Mouse (Mus musculus) heart, embryonic 11.5 days (tissue): ENCODE results near the gene Mif4gd. TPM values are rescaled to one million over a fixed set of nuclear protein-coding genes. Genes with fewer than 3 reads are reported as not detected.

Source experiments
- ATAC-seq: fragments of 200-750 bp; cut with Nextera tagmentation; replicated peaks from 2 replicates; pipeline ENCODE4 v1.8.0; 2017; ENCODE audit warnings: moderate library complexity; ENCODE audit not compliant: insufficient number of reproducible peaks, low FRiP score, low TSS enrichment
- H3K27ac ChIP-seq: fragments of 300-500 bp; sonication (generic); 2 replicates; pipeline ENCODE4 v1.5.1; 2014; ENCODE audit warnings: mild to moderate bottlenecking, low read depth, low read length
- H3K27me3 ChIP-seq: fragments of 300-500 bp; sonication (generic); 2 replicates; pipeline ENCODE4 v1.6.1; 2014; ENCODE audit warnings: mild to moderate bottlenecking, low read length, mixed read lengths; ENCODE audit not compliant: control insufficient read depth, insufficient read depth
- H3K36me3 ChIP-seq: fragments of 300-500 bp; sonication (generic); 2 replicates; pipeline ENCODE4 v1.6.1; 2014; ENCODE audit warnings: mild to moderate bottlenecking, low read length, moderate library complexity, mixed read lengths; ENCODE audit not compliant: control insufficient read depth, insufficient read depth
- H3K4me1 ChIP-seq: fragments of 300-500 bp; sonication (generic); 2 replicates; pipeline ENCODE4 v1.6.1; 2014; ENCODE audit warnings: low read length; ENCODE audit not compliant: control insufficient read depth, insufficient read depth
- H3K4me2 ChIP-seq: fragments of 300-500 bp; sonication (generic); 2 replicates; pipeline ENCODE4 v1.6.1; 2014; ENCODE audit warnings: mild to moderate bottlenecking, moderate library complexity
- H3K4me3 ChIP-seq: fragments of 300-500 bp; sonication (generic); 2 replicates; pipeline ENCODE4 v1.5.1; 2014; ENCODE audit warnings: low read depth, low read length
- H3K9ac ChIP-seq: fragments of 300-500 bp; sonication (generic); 2 replicates; pipeline ENCODE4 v1.6.1; 2014; ENCODE audit warnings: mild to moderate bottlenecking, low read depth, low read length, moderate library complexity
- H3K9me3 ChIP-seq: fragments of 300-500 bp; sonication (generic); replicated peaks from 2 replicates; pipeline ENCODE4 v1.6.1; 2016; ENCODE audit warnings: low read length; ENCODE audit not compliant: control insufficient read depth
- WGBS: fragments of 180-500 bp; shearing (Covaris S2); extraction: QIAGEN DNeasy Blood & Tissue Kit; methylation state at CpG from one replicate; pipeline ENCODE4 v1.1.7; 2014; ENCODE audit not compliant: insufficient replicate concordance; 5-methylcytosine and 5-hydroxymethylcytosine counted together
- polyA plus RNA-seq: library from polyadenylated mRNA; unstranded; fragments of >200 nt; fragmentation: Nextera tagmentation; extraction: Ambion mirVana; gene quantifications from 2 replicates; pipeline ENCODE4 v1.2.1, GENCODE M21; 2014

Mif4gd gene
- polyA plus RNA-seq: 22.7 TPM in 2 replicates

DNA sequence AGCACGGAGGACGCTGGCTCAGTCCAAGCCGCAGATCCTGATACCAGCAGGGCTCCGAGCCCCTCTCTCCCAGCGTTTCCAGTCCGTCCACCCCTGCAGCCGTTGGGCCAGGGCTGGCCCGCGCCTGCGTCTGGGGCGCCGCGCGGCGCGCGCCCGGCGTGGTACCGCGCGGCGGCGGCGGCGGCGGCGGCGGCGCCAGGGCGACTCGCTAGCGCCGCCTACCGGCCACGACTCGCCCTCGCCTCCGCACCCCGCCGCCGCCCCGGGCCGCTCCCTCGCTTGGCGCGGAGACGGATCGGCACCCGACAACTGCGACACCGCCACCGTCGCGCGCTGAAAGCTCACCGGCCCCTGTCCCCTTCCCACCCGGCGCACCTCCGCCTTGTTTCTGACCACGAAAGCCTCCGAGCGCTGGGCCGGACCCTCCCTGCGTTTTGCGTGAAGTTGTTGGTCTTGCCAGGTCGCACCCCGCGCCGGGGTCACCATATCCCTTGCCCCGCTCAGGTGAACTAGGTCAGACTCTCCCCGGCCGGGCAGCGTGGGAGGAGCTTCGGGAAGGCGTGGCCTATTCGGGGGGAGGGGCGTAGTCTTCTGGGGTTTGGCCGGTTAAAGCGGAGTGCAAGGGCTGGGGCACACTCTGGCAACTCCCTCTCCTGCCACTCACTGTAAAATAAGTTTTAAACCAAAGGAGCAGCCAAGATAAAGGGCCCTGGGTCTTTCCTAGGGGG lies at the start of gene Mif4gd:
Mif4gd (minus strand) TSS at position 560 of the 728 bp plus-strand sequence.
- peaks cover 18% of the 10 kb centered on the region for H3K4me1 ChIP-seq
- peak within 1 kb of the TSS; percentile 88 for H3K27ac ChIP-seq
- H3K36me3 ChIP-seq: peaks cover 17% of the 10 kb centered on the region
- peak within 1 kb of the TSS; percentile 68 for H3K4me3 ChIP-seq
- peak within 1 kb of the TSS; percentile 99 for H3K4me2 ChIP-seq
- WGBS: under 1% methylated on average over 58 of the region's 80 CpGs
- H3K27me3 ChIP-seq: no peaks in the 10 kb centered on the region
- ATAC-seq: peak; percentile 74
- peak within 1 kb of the TSS; percentile 81 for H3K9ac ChIP-seq
- no peaks in the 10 kb centered on the region for H3K9me3 ChIP-seq

DNA sequence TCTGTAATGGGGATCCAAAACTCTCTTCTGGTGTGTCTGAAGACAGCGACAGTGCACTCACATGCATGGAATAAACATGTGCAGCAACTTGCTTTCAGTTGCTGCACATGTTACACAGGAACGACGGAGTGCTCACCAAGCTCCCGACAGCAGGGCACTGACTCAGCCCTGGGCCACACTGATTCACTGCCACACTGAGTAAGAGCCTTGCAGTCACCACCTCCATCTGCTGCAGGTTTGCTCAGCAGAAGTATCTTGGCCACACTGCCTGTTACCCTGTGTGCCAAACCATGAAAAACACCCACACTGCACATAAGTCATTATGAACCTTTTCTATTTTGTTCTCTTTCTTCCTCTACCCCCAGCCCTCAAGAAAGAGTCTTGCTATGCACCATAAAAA lies 47.6 kb upstream of the Mif4gd start:
- Histone ChIP-seq H3K4me1 (no peaks in the 10 kb centered on the region), H3K27ac (no peak overlapping the region), H3K27me3 (no peaks in the 10 kb centered on the region), H3K4me2 (no peak overlapping the region), H3K9ac (no peak overlapping the region), H3K9me3 (no peaks in the 10 kb centered on the region), H3K36me3 (0 out of 2 replicates have a peak, but pooled peaks cover 3% of the 10 kb centered on the region), H3K4me3 (no peak overlapping the region)
- WGBS: 95% methylated on average over 4 of the region's 4 CpGs
- no peak for ATAC-seq

DNA sequence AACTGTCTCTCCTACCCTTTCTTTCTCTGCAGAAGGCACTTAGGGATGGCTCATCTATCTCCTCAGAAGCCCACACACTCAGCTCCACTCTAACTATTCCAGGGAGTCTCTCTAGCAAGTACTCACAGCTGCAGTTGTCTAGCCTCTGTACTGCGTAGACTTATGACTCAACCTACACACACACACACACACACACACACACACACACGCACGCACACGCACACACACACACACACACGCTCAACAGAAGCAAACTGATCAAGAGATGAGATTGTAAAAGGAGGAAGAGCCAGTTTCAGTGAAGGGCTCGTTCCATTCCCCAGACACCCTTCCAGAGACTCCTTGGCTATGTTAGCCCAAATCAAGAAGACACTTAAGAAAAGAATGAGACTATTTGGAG lies 45.8 kb upstream of the Mif4gd start:
- WGBS: 84% methylated on average over 6 of the region's 6 CpGs
- H3K27ac ChIP-seq: no peak overlapping the region
- no peaks in the 10 kb centered on the region for H3K9me3 ChIP-seq
- ATAC-seq: no peak
- peaks cover under 1% of the 10 kb centered on the region; the same call in 1 of the 2 replicates for H3K4me1 ChIP-seq
- no peak overlapping the region for H3K4me3 ChIP-seq
- H3K27me3 ChIP-seq: no peaks in the 10 kb centered on the region
- no peak overlapping the region for H3K4me2 ChIP-seq
- no peak overlapping the region for H3K9ac ChIP-seq
- peaks cover 7% of the 10 kb centered on the region; the same call in 1 of the 2 replicates for H3K36me3 ChIP-seq

DNA sequence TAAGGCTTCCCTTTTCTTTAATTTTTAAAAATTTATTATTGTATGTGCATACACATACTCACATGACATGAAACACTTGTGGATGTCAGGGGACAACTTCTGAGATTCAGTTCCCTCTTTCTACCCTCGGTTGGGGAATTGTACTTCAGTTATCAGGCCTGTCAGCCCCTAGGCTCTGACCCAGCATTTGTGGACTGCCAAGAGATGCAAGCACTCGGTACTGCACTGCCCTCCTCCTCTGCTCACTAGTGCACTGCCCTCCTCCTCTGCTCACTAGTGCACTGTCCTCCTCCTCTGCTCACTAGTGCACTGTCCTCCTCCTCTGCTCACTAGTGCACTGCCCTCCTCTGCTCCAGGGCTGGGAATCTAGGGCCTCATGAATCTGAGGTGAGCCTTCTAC lies 41.4 kb upstream of the Mif4gd start:
- H3K4me3 ChIP-seq: no peak overlapping the region
- H3K9me3 ChIP-seq: no peaks in the 10 kb centered on the region
- H3K27ac ChIP-seq: no peak overlapping the region; the same call in 1 of the 2 replicates
- no peak for ATAC-seq
- no peaks in the 10 kb centered on the region for H3K27me3 ChIP-seq
- H3K4me2 ChIP-seq: no peak overlapping the region
- H3K9ac ChIP-seq: no peak overlapping the region
- 50% methylated on average over 2 of the region's 2 CpGs for WGBS
- peaks cover 5% of the 10 kb centered on the region; the same call in 1 of the 2 replicates for H3K36me3 ChIP-seq
- peaks cover 10% of the 10 kb centered on the region for H3K4me1 ChIP-seq

DNA sequence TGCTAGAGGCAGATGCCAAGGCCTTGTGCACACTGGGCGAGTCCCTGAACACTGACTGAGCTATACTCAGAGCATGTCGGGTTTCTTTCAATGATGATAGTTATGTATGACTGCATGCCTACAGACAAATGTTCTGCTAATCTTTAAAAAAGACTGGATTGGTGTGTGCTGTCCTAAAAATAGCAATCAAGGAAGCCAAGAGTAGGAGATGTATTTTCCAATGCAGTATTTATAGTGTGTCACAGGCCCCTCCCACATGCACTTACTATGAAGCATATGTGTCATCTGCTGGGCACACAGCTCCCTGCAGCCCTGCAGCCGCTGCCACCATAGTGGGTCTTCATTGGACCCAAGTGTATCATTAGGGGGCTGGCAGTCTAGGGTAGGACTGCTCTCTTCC lies 40.4 kb upstream of the Mif4gd start:
- WGBS: 63% methylated on average over 3 of the region's 3 CpGs
- no peak overlapping the region for H3K9ac ChIP-seq

DNA sequence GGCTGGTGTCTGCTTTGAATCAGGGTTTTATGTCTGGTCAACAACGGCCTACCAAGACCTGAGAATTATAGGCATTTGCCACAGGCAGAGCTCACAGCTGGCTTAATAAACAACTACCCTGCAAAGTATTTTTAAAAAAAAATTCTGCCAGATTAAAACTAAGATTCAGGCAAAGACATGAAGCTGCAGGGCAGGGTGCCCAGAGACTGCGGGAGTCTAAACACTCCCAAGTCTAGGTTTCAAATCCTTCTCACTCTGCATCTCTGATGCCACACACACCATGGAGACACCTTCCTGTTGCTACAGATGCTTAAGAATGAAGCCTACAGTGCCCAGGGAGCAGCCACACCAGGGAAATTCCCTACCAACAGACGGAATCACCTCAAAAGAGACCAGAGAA lies 38.9 kb upstream of the Mif4gd start:
- Histone ChIP-seq H3K9me3 (no peaks in the 10 kb centered on the region), H3K27me3 (no peaks in the 10 kb centered on the region), H3K4me1 (peaks cover 10% of the 10 kb centered on the region), H3K9ac (no peak overlapping the region), H3K4me2 (no peak overlapping the region), H3K36me3 (peaks cover 10% of the 10 kb centered on the region), H3K4me3 (no peak overlapping the region), H3K27ac (no peak overlapping the region)
- ATAC-seq: no peak
- WGBS: 89% methylated on average over 3 of the region's 3 CpGs

More for the DNA sequence above, 40.4 kb upstream of the Mif4gd start:
- Histone ChIP-seq H3K4me1 (peaks cover 10% of the 10 kb centered on the region), H3K36me3 (peaks cover 8% of the 10 kb centered on the region; the same call in 1 of the 2 replicates), H3K27ac (peak overlapping the region; percentile 31; the same call in 1 of the 2 replicates), H3K4me3 (no peak overlapping the region), H3K9me3 (no peaks in the 10 kb centered on the region), H3K27me3 (no peaks in the 10 kb centered on the region), H3K4me2 (no peak overlapping the region)
- no peak; the same call in 1 of the 2 replicates for ATAC-seq

DNA sequence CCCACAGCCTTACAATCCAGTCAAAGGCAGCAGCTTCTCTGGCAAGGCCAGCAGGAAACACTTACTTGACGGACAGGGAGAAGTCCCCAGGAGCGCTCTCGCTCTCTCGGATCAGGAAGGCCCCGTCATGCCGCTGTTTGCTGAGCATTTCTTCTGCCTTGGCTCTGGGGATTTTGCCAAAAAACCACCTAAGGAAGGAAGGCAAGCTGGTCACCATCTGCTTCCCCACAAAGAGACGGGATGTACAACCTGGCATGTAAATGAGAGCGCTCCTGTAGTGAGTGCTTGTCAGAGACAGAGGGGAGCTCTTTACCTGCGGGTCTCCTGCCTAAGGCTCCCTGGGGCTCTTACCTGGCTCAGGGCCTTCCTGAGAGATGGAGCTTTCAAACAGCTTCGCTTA lies 36.9 kb upstream of the Mif4gd start:
- Histone ChIP-seq H3K36me3 (peaks cover 7% of the 10 kb centered on the region), H3K27me3 (no peaks in the 10 kb centered on the region)
- WGBS: 62% methylated on average over 10 of the region's 10 CpGs

DNA sequence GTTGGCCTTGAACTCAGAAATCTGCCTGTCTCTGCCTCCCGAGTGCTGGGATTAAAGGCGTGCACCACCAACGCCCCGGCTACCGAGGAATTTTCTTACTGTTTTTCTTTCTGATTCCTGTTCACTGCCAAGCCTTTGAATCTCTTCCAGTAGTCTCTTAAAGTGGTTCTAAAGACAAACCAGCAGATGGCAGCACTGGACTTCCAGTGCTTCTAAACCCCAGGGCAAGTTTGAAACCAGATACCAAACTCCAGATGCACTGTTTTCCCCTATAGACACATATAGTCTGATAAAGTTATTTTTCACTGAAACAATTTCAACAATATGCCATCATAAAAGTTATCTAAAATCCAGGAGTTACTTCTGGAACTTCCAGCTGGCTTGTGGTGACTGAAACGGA lies 34.7 kb upstream of the Mif4gd start:
- 56% methylated on average over 6 of the region's 6 CpGs for WGBS
- no peak for ATAC-seq
- H3K27ac ChIP-seq: no peak overlapping the region

More for the DNA sequence above, 36.9 kb upstream of the Mif4gd start:
- H3K9ac ChIP-seq: peak overlapping the region; percentile 8; the same call in 1 of the 2 replicates
- H3K4me3 ChIP-seq: no peak overlapping the region
- ATAC-seq: no peak
- peak overlapping the region; percentile 41 for H3K27ac ChIP-seq
- H3K4me2 ChIP-seq: no peak overlapping the region
- no peaks in the 10 kb centered on the region for H3K9me3 ChIP-seq
- peaks cover 10% of the 10 kb centered on the region for H3K4me1 ChIP-seq

More for the DNA sequence above, 34.7 kb upstream of the Mif4gd start:
- H3K9ac ChIP-seq: no peak overlapping the region
- no peak overlapping the region for H3K4me3 ChIP-seq
- no peaks in the 10 kb centered on the region for H3K9me3 ChIP-seq
- H3K27me3 ChIP-seq: no peaks in the 10 kb centered on the region
- H3K36me3 ChIP-seq: peaks cover 9% of the 10 kb centered on the region
- H3K4me1 ChIP-seq: peaks cover 5% of the 10 kb centered on the region; the same call in 1 of the 2 replicates
- no peak overlapping the region for H3K4me2 ChIP-seq
